Mouse (Mus musculus) testis, adult 10 weeks (tissue): ENCODE measurements around the gene Amz2. TPM values are rescaled to one million over a fixed set of nuclear protein-coding genes. Genes with fewer than 3 reads are reported as not detected.

Experiments used
- polyA plus RNA-seq: library from polyadenylated mRNA; stranded (reverse); fragments of 350-450 nt; fragmentation: Illumina TruSeq; extraction: RNeasy Lipid Tissue Mini Kit (QIAGEN cat#74804); gene quantifications from one replicate; pipeline ENCODE4 v1.2.3, GENCODE M21; 2014; ENCODE audit warnings: low read depth, low replicate concordance

The Amz2 gene
- 370 TPM for polyA plus RNA-seq

GRCm38 (mm10) chr11:109425392-109426271, at the start of gene Amz2:
Gene Amz2 (plus strand): TSS chr11:109425946.

GRCm38 (mm10) chr11:109413617-109414016, 12.1 kb upstream of the Amz2 start, which contains the start of gene 9930022D16Rik:
Gene 9930022D16Rik (plus strand): TSS chr11:109413917.

GRCm38 (mm10) chr11:109473171-109474085, 47.7 kb downstream of the Amz2 start, which contains the start of the genes Arsg and Slc16a6:
Gene Arsg (plus strand): TSS chr11:109473374.
Gene Slc16a6 (minus strand): TSS chr11:109473598.

Other genes with a start within 250 kb of the Amz2 start
- 0.60 TPM for gene Rgs9, start 127.8 kb upstream of the Amz2 start, polyA plus RNA-seq
- 27.5 TPM for gene Gna13, start 63.1 kb upstream of the Amz2 start, polyA plus RNA-seq
- gene 9930022D16Rik, start 12.0 kb upstream of the Amz2 start, polyA plus RNA-seq: not detected
- 2.4 TPM for gene Arsg, start 47.4 kb downstream of the Amz2 start, polyA plus RNA-seq
- gene Slc16a6, start 47.7 kb downstream of the Amz2 start, polyA plus RNA-seq: 4.4 TPM
- gene Wipi1, start 186.0 kb downstream of the Amz2 start, polyA plus RNA-seq: 25.1 TPM
- gene Prkar1a, start 223.5 kb downstream of the Amz2 start, polyA plus RNA-seq: 135 TPM